Mouse (Mus musculus): Measurements from ENCODE around the gene Padi3. TPM values are rescaled to one million over a fixed set of nuclear protein-coding genes. Genes with fewer than 3 reads are reported as not detected.

Gene Padi3
- polyA plus RNA-seq, 1 experiment from 2014 or later: 2.4 TPM

DNA sequence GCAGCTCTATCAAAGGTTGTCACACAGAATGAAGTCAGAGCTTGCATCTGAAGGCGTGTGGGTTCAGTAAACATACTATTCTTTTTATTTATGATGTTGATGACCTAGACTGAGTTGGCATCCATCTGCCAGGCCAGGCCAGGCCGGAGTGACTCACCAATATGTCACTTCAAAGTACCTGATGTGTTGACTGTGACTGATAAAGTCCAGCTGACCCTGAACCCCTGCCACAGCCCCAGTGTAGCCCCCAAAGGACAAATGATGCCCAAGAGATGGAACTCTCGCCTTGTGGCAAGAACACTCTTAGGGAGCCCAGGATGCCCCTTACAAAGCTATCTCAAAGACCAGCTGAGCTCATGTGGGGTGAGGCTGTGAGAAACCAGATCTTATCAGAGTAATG lies 54.6 kb downstream of the Padi3 start:
- Histone ChIP-seq H3K4me1 (0 out of 2 replicates have a peak, but pooled peaks cover 4% of the 10 kb centered on the region), H3K27me3 (no peaks in the 10 kb centered on the region; the same call in 1 of the 2 replicates), H3K4me3 (replicated peaks) (no peak overlapping the region), H3K9ac (no peak overlapping the region), H3K4me2 (replicated peaks) (no peak overlapping the region), H3K9me3 (replicated peaks) (no peaks in the 10 kb centered on the region), H3K36me3 (no peaks in the 10 kb centered on the region), H3K27ac (replicated peaks) (no peak overlapping the region)
- ATAC-seq (ENCODE audit: insufficient number of reproducible peaks, low FRiP score, low TSS enrichment, low read depth): no peak
- 87% methylated on average over 3 of the region's 3 CpGs for WGBS

DNA sequence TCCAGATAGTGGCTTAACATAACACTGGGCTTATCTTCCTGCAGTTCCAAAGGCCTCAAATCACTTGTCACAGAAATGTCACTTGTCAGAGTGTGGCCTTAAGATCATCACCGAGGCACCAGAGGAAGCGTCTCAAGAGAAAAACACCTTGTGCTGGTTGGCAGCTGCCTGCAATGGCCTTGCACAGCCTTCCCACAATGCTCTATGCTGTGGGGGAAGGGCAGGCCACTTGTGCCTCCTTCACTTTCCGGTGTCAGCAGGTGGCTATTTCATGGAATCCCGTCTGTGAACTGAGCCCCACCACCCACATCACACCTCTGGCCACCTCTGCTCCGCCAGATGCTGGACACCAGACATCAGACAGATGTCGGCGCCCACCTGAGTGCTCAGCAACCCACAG lies 57.1 kb downstream of the Padi3 start:
- Histone ChIP-seq H3K27me3 (no peaks in the 10 kb centered on the region; the same call in 1 of the 2 replicates), H3K27ac (replicated peaks) (no peak overlapping the region), H3K9ac (no peak overlapping the region), H3K4me1 (peaks cover 10% of the 10 kb centered on the region), H3K36me3 (no peaks in the 10 kb centered on the region), H3K9me3 (replicated peaks) (no peaks in the 10 kb centered on the region), H3K4me3 (replicated peaks) (no peak overlapping the region), H3K4me2 (replicated peaks) (no peak overlapping the region)
- ATAC-seq (ENCODE audit: insufficient number of reproducible peaks, low FRiP score, low TSS enrichment, low read depth): no peak
- WGBS: 55% methylated on average over 7 of the region's 7 CpGs

DNA sequence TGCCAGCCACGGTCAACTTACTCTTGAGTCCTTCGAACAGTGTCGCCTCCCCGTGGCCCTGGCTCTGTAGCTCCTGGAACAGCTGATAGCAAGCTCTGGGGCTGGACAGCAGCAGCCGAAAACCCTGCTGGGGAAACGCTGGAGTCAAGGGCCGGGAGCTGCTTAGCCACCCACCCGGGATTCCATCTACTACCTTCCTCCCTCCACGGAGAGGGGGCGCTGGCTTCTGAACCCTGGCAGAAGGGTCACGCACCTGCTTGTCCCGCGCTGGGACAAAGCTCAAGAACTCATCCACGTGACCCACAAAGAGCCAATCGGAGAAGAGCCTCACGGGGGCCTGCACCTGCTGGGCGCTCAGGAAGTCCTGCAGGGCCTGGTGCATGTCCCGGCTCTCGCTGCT lies 60.1 kb downstream of the Padi3 start:
- Histone ChIP-seq H3K9me3 (replicated peaks) (no peaks in the 10 kb centered on the region), H3K9ac (no peak overlapping the region), H3K27me3 (no peaks in the 10 kb centered on the region; the same call in 1 of the 2 replicates), H3K4me2 (replicated peaks) (0 out of 2 replicates have a peak overlapping the region, but pooled peaks have one; percentile 24), H3K27ac (replicated peaks) (no peak overlapping the region), H3K36me3 (no peaks in the 10 kb centered on the region), H3K4me3 (replicated peaks) (no peak overlapping the region; the same call in 1 of the 2 replicates), H3K4me1 (peaks cover 17% of the 10 kb centered on the region)
- 9% methylated on average over 19 of the region's 19 CpGs for WGBS
- ATAC-seq (ENCODE audit: insufficient number of reproducible peaks, low FRiP score, low TSS enrichment, low read depth): no peak

DNA sequence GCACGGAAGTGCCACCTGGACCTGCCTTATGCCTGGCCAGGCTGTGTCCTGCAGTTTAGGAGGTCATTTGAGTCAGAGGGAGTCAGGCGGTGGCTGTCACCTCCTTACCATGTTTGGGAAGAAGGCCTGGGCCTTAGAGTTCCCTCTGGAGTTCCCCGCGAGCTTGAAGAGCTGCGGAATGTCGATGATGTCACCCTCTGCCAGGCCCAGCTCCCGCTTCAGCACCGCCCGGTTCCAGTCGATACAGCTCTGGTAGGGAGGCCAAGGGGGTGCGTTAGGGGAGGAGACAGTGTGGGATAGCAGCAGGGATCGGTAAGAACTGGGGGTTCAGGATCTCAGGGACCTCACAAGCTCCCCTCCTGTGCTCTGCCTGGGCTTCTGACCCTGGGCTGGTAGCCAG lies 62.5 kb downstream of the Padi3 start:
- Histone ChIP-seq H3K9ac (no peak overlapping the region), H3K4me3 (replicated peaks) (no peak overlapping the region), H3K36me3 (no peaks in the 10 kb centered on the region), H3K27me3 (no peaks in the 10 kb centered on the region; the same call in 1 of the 2 replicates), H3K4me2 (replicated peaks) (no peak overlapping the region), H3K4me1 (peaks cover 17% of the 10 kb centered on the region), H3K27ac (replicated peaks) (no peak overlapping the region), H3K9me3 (replicated peaks) (no peaks in the 10 kb centered on the region)
- ATAC-seq (ENCODE audit: insufficient number of reproducible peaks, low FRiP score, low TSS enrichment, low read depth): 0 out of 2 replicates have a peak, but pooled peaks have one; percentile 32
- WGBS: 19% methylated on average over 12 of the region's 12 CpGs

DNA sequence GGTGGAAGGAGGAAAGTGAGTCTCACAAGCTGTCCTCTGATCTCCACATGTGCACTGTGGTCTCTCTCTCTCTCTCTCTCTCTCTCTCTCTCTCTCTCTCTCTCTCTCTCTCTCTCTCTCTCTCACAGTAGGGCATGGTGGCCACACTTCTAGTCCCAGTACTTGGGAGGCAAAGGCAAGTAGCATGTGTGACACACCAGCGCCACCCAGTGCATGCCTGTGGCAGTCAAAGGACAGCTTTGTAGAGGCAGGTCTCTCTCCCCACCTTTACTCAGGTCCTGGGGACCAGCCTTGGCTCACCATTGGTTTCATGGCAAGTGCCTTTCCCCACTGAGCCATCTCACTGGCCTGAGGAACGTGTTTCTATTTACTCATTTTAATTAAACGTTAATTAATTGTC lies 65.8 kb downstream of the Padi3 start:
- H3K9me3 ChIP-seq (replicated peaks): no peaks in the 10 kb centered on the region
- H3K9ac ChIP-seq: no peak overlapping the region
- ATAC-seq (ENCODE audit: insufficient number of reproducible peaks, low FRiP score, low TSS enrichment, low read depth): no peak
- H3K4me3 ChIP-seq (replicated peaks): no peak overlapping the region
- no peaks in the 10 kb centered on the region for H3K36me3 ChIP-seq
- no peak overlapping the region for H3K4me2 ChIP-seq (replicated peaks)
- WGBS: 15% methylated on average over 3 of the region's 3 CpGs
- no peak overlapping the region for H3K27ac ChIP-seq (replicated peaks)
- H3K4me1 ChIP-seq: peaks cover 11% of the 10 kb centered on the region; the same call in 1 of the 2 replicates
- H3K27me3 ChIP-seq: no peaks in the 10 kb centered on the region

DNA sequence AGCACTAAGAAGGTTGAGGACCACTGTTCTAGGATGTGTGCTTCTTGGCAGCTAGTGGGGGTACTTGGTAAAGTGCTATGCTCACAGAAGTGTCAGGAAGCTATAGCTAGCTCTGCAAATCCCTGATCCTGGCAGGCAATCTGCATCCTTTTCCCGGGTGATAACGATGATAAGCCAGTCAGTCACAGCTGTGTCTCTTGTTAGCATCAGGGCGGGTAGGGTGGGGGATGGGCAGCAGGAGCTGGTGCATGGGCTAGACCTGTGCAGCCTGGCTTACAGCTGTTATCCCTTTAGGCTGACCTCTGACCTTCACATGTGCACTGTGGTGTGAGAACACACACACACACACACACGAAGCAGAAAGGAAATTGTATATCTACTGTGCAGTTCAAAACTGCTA lies 67.4 kb downstream of the Padi3 start:
- WGBS: 41% methylated on average over 4 of the region's 4 CpGs
- Histone ChIP-seq H3K36me3 (no peaks in the 10 kb centered on the region), H3K9me3 (replicated peaks) (no peaks in the 10 kb centered on the region), H3K9ac (no peak overlapping the region), H3K4me2 (replicated peaks) (no peak overlapping the region), H3K27ac (replicated peaks) (no peak overlapping the region), H3K27me3 (no peaks in the 10 kb centered on the region), H3K4me1 (peaks cover 7% of the 10 kb centered on the region; the same call in 1 of the 2 replicates), H3K4me3 (replicated peaks) (no peak overlapping the region)
- ATAC-seq (ENCODE audit: insufficient number of reproducible peaks, low FRiP score, low TSS enrichment, low read depth): no peak

DNA sequence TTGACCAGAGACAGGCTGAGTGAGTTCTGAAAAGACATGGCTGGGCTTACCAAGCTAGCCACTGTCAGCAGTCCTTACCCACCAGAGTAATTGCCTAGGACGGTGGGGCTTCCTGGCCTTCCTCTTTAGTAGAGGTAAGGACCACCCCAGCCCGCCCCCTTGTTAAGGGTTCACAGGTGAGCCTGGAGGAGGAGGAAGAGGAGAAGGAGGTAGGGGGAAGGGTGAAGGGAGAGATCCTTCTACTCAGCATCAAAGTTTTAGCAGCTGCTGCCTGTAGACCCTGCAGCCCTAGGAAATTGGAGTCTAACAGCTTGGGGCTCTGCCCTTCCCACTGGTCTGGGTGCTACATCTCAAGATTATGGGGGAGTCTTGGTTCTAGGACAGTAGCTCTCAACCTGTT lies 67.9 kb downstream of the Padi3 start, which contains the start of gene Padi6:
TSS of gene Padi6 (minus strand) at position 101 of the 400 bp plus-strand sequence.
- WGBS: 58% methylated on average over 2 of the region's 2 CpGs
- Histone ChIP-seq H3K27ac (replicated peaks) (no peak within 1 kb of the TSS), H3K36me3 (no peaks in the 10 kb centered on the region), H3K4me1 (0 out of 2 replicates have a peak, but pooled peaks cover 2% of the 10 kb centered on the region), H3K4me2 (replicated peaks) (no peak within 1 kb of the TSS), H3K4me3 (replicated peaks) (no peak within 1 kb of the TSS), H3K9me3 (replicated peaks) (no peaks in the 10 kb centered on the region), H3K27me3 (no peaks in the 10 kb centered on the region), H3K9ac (no peak within 1 kb of the TSS)
- ATAC-seq (ENCODE audit: insufficient number of reproducible peaks, low FRiP score, low TSS enrichment, low read depth): no peak

DNA sequence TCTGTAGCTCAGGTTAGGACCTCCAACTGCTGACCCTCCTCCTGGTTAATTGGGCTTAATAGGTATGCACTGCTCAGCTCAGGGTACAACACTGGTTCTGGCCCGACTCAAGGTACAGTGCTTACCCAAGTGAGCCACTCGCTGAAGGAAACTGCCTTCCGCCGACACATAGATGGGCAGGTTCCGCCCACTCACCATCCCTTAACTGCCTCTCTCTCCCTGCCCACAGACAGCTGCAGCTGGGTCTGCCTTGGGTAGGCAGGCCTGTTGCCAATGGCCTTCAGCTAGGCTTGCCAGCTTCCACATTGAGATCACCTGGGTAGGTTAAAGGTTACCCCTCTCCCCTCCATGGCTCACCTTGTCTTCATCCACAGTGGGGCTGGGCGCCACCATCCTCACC lies 69.0 kb downstream of the Padi3 start:
- Histone ChIP-seq H3K36me3 (no peaks in the 10 kb centered on the region), H3K4me1 (no peaks in the 10 kb centered on the region), H3K27me3 (no peaks in the 10 kb centered on the region), H3K4me3 (replicated peaks) (no peak overlapping the region), H3K4me2 (replicated peaks) (no peak overlapping the region), H3K9ac (no peak overlapping the region), H3K27ac (replicated peaks) (no peak overlapping the region), H3K9me3 (replicated peaks) (no peaks in the 10 kb centered on the region)
- ATAC-seq (ENCODE audit: insufficient number of reproducible peaks, low FRiP score, low TSS enrichment, low read depth): no peak
- WGBS: 81% methylated on average over 6 of the region's 6 CpGs

DNA sequence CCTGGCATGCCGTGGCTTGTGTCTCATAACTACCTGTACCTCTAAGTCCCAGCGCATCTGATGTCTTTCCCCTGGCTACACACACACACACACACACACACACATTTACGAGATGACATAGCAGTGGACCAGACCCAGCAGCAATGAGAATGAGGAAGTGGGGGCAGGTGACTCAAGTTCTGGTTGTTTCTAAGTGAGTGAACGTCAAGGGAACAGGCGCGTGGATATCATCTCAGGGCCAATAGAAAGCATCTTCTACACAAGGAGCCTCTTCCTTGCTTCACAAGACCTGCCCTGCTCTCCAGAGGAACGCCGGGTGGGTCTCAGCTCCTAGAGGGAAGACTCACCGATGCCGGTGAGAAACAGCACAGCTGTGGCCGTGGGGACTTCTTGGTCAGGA lies 69.8 kb downstream of the Padi3 start:
- no peak for ATAC-seq (ENCODE audit: insufficient number of reproducible peaks, low FRiP score, low TSS enrichment, low read depth)
- no peak overlapping the region for H3K4me2 ChIP-seq (replicated peaks)
- 79% methylated on average over 11 of the region's 11 CpGs for WGBS
- no peaks in the 10 kb centered on the region for H3K27me3 ChIP-seq
- H3K4me3 ChIP-seq (replicated peaks): no peak overlapping the region
- H3K4me1 ChIP-seq: no peaks in the 10 kb centered on the region
- no peak overlapping the region for H3K27ac ChIP-seq (replicated peaks)
- no peaks in the 10 kb centered on the region for H3K36me3 ChIP-seq
- H3K9me3 ChIP-seq (replicated peaks): no peaks in the 10 kb centered on the region
- H3K9ac ChIP-seq: no peak overlapping the region

Other genes with a start within 250 kb of the Padi3 start
- 17.0 and 18.6 TPM in 2 replicates for gene Arhgef10l, start 144.6 kb downstream of the Padi3 start, polyA plus RNA-seq (2015; fragmentation: Nextera tagmentation; extraction: Ambion mirVana)
- 47.0 and 55.0 TPM in 2 replicates for gene Rcc2, start 110.1 kb downstream of the Padi3 start, polyA plus RNA-seq (2015; fragmentation: Nextera tagmentation; extraction: Ambion mirVana)
- not detected in 2 replicates for gene Padi6, start 68.0 kb downstream of the Padi3 start, polyA plus RNA-seq (2015; fragmentation: Nextera tagmentation; extraction: Ambion mirVana)
- 1.7 and 1.9 TPM in 2 replicates for gene Padi4, start 36.4 kb downstream of the Padi3 start, polyA plus RNA-seq (2015; fragmentation: Nextera tagmentation; extraction: Ambion mirVana)
- gene Padi1, start 35.1 kb upstream of the Padi3 start, polyA plus RNA-seq (2015; fragmentation: Nextera tagmentation; extraction: Ambion mirVana): 0.85 and 1.0 TPM in 2 replicates
- gene Padi2, start 95.7 kb upstream of the Padi3 start, polyA plus RNA-seq (2015; fragmentation: Nextera tagmentation; extraction: Ambion mirVana): 15.3 and 21.4 TPM in 2 replicates
- gene Sdhb, start 150.6 kb upstream of the Padi3 start, polyA plus RNA-seq (2015; fragmentation: Nextera tagmentation; extraction: Ambion mirVana): 356 and 362 TPM in 2 replicates
- gene Atp13a2, start 176.2 kb upstream of the Padi3 start, polyA plus RNA-seq (2015; fragmentation: Nextera tagmentation; extraction: Ambion mirVana): 47.2 and 48.1 TPM in 2 replicates
- gene Mfap2, start 199.8 kb upstream of the Padi3 start, polyA plus RNA-seq (2015; fragmentation: Nextera tagmentation; extraction: Ambion mirVana): 923 and 969 TPM in 2 replicates
- 6.9 and 7.0 TPM in 2 replicates for gene Crocc, start 249.9 kb upstream of the Padi3 start, polyA plus RNA-seq (2015; fragmentation: Nextera tagmentation; extraction: Ambion mirVana)

Measured in embryonic facial prominence, embryonic 15.5 days (tissue).